ENCODE assay signal across 22 mouse cellular contexts in the genomic region with DNA sequence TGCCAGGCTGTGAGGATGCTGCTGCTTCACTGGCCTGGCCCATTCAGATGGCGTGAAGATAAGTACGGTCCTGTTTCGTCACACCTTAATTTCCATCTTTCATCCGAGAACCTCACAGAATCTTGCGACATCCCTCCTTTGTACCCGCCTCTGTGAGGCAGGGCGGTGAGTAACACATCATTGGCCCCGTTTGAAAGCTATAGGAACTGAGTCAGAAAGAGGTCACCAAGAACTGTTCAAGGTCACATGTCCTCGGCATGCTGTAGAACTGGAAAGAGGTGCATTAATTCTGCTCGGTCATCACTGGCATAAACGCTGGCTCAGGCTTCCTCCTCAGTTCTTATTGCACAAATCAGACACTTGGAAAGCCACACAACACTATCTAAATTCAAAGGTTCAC. TPM values are rescaled to one million over a fixed set of nuclear protein-coding genes. Genes with fewer than 3 reads are reported as not detected.
DNase-seq lines count a peak whose midpoint lies in the region; ATAC-seq and TF ChIP-seq lines count a peak whose summit lies in the region.
"Had no signal": no experiment of that assay in that cellular context is flagged by ENCODE, and none has a peak within 500 bp of the region (broad histone marks: within the 10 kb centered on the region; RNA-seq: fewer than 3 reads in every experiment).

A gene (minus strand): TSS at position 36 of the 400 bp plus-strand sequence.

- no peaks in the 10 kb centered on the region for H3K79me3 ChIP-seq in C2C12 (ENCODE audit: low read depth)

- H3K36me3 ChIP-seq in C2C12 (ENCODE audit: control insufficient read depth, insufficient read depth): no peaks in the 10 kb centered on the region
- H3K36me3 ChIP-seq: embryonic facial prominence, embryonic 12.5 days; forebrain, embryonic 15.5 days; heart, embryonic 10.5 days; kidney, embryonic 15.5 days; neural tube, embryonic 13.5 days had no signal

- no peak within 1 kb of the TSS for H3K4me3 ChIP-seq in layer of hippocampus, adult 2 months
- no peak within 1 kb of the TSS for H3K4me3 ChIP-seq in C2C12 (ENCODE audit: insufficient read depth, poor library complexity, severe bottlenecking)
- H3K4me3 ChIP-seq: embryonic facial prominence, embryonic 12.5 days; forebrain, embryonic 15.5 days; heart, embryonic 10.5 days; kidney, embryonic 15.5 days; neural tube, embryonic 13.5 days had no signal

- H3K79me2 ChIP-seq in C2C12 (ENCODE audit: control insufficient read depth, insufficient read depth): no peaks in the 10 kb centered on the region

- H3K27ac ChIP-seq in layer of hippocampus, adult 2 months: no peak within 1 kb of the TSS
- H3K27ac ChIP-seq: embryonic facial prominence, embryonic 12.5 days; forebrain, embryonic 15.5 days; heart, embryonic 10.5 days; hindbrain, embryonic 14.5 days; kidney, embryonic 15.5 days; neural tube, embryonic 13.5 days had no signal

- no peak for DNase-seq in layer of hippocampus, adult 2 months (ENCODE audit: low spot score in 2 of 2)
- no peak for DNase-seq in layer of hippocampus, adult 9-11 months
- peak; percentile 30 for DNase-seq in adrenal gland, postnatal 14 days
- DNase-seq in layer of hippocampus, postnatal 14 days (ENCODE audit: low spot score in 2 of 2): no peak
- no peak for DNase-seq in cerebellum, postnatal 36 days
- DNase-seq: heart, postnatal 14 days; liver; lung, adult 18-20 months; lung, postnatal 36 days; spleen, adult 18-20 months; thymus, adult 2 months had no signal

- TF ChIP-seq CTCF in layer of hippocampus, adult 2 months (conservative IDR thresholded peaks at IDR 0.05): no peak
- TF ChIP-seq CTCF in C2C12 (IDR thresholded peaks at IDR 0.05; ENCODE audit: control insufficient read depth, insufficient read depth, insufficient read length): no peak

- no peak within 1 kb of the TSS for H3ac ChIP-seq in C2C12 (ENCODE audit: control insufficient read depth, insufficient read length, low read depth)

- no peak for ATAC-seq in CD4-positive, CD25-positive, alpha-beta regulatory T cell, adult 4 months
- ATAC-seq: forebrain, embryonic 15.5 days; intestine, embryonic 16.5 days had no signal

- peaks cover 4% of the 10 kb centered on the region for H3K27me3 ChIP-seq in C2C12 (ENCODE audit: control insufficient read depth, insufficient read depth, insufficient read length)
- H3K27me3 ChIP-seq: CH12.LX; embryonic facial prominence, embryonic 12.5 days; forebrain, embryonic 15.5 days; kidney, embryonic 15.5 days; neural tube, embryonic 13.5 days had no signal

TF ChIP-seq in C2C12, 6 proteins besides CTCF, POLR2A, EP300 and RAD21:
- TF ChIP-seq FOSL1 (IDR thresholded peaks at IDR 0.05; ENCODE audit: insufficient read depth, low read length, poor library complexity, severe bottlenecking) (no peak), CEBPB (IDR thresholded peaks at IDR 0.05; ENCODE audit: low read depth) (peak; percentile 62), MYOD1 (IDR thresholded peaks at IDR 0.05; ENCODE audit: control insufficient read depth, insufficient read length, low read depth) (no peak)

RNA-seq across cellular contexts. Expression of the gene that starts here (rescaled TPM):
- 10 to 100 TPM; 15.2 to 17.3 TPM for total RNA-seq in layer of hippocampus, adult 2 months (2021)
- 0.01 TPM for polyA plus RNA-seq in C2C12 (2012; fragmentation: generic; extraction: Trizol)
- 0.30 and 0.64 TPM in 2 replicates for total RNA-seq in adrenal gland, postnatal 14 days (2021)
- total RNA-seq in layer of hippocampus, postnatal 14 days (2021): 10 to 100 TPM; 15.0 to 19.4 TPM
- polyA plus RNA-seq in CD4-positive, CD25-positive, alpha-beta regulatory T cell, adult 4 months (2017; shearing (Covaris generic)): under 1 TPM in 1 of 2 experiments, not detected in 1; 0.34 TPM
- total RNA-seq: CH12.LX; gastrocnemius, adult 18-20 months; heart, postnatal 14 days had no signal
- polyA plus RNA-seq: intestine, embryonic 16.5 days had no signal

Comparison
In these comparisons a context has a peak if more than half of its experiments do, and no peak if none do; other contexts are left out.
1. Peak in DNase-seq in adrenal gland, postnatal 14 days; RNA of the gene not detected or under 1 TPM.